Mouse (Mus musculus): ENCODE results near the gene Zfp874b.
"Not testable (repeated sequence)": the region's sequence is repeated elsewhere in the genome, so short reads cannot be mapped to it uniquely, and the experiment has no call there.

Zfp874b gene

GRCm38 (mm10) chr13:67483625-67484423 lies at the start of gene Zfp874b:
Zfp874b (minus strand) TSS chr13:67484258.
- peak; percentile 74 to 79 for DNase-seq (ENCODE audit: low spot score in 2 of 2)

DNA sequence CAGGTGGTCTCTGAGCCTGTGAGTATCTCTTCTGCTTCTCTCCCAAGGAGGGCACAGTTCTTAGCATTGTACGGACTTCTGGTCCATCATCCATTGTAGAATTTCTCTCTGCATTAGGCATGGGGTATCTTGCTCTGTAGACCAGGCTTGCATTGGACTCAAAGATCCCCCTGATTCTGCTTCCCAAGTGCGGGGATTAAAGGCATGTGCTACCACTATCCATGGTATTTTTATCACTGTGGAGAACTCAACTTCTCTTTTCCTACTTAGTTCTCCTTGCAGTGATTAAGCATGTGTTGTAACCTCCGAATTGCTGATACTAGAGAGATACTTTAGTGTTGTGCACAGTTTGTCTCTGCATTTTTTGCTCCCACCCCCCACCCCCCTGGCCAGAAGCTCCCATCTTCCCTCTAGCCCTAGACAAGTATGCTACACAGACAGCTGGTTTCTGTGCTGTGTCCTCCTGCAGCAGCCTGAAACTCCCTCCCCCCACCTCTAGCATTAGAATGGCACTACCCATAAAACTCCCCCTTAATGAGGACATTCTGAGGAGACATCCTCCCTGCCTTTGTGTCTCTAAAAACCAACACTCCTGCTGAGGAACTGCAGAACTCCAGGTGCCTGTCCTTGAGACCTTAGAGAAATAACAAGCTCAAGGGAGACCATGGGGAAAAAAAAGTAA lies 43.1 kb upstream of the Zfp874b start:
- DNase-seq (ENCODE audit: low spot score in 2 of 2), result no peak

GRCm38 (mm10) chr13:67525753-67526410 lies 41.8 kb upstream of the Zfp874b start, which contains the start of the genes Gm26965 and Zfp87:
Gm26965 (minus strand) TSS chr13:67526151.
Zfp87 (minus strand) TSS chr13:67526177.
- DNase-seq (ENCODE audit: low spot score in 2 of 2), result peak; percentile 87 to 89

DNA sequence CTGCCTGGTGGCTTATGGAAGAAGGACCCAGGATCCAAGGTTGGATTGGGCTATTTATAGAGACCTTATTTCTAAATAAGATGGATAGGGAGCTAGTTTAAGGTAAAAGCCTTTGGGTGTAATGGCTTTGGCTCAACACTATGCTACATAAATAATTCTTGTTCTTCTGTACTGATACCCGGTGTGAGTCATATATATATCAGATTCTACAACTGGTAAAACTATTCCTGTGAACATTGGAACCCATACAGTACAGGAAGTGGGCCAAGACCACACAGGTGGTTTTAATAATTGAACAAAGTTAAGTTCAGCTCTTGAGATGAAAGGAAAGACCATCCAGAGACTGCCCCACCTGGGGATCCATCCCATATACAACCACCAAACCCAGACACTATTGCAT lies 16.9 kb upstream of the Zfp874b start:
- DNase-seq (ENCODE audit: low spot score in 2 of 2), result no peak

DNA sequence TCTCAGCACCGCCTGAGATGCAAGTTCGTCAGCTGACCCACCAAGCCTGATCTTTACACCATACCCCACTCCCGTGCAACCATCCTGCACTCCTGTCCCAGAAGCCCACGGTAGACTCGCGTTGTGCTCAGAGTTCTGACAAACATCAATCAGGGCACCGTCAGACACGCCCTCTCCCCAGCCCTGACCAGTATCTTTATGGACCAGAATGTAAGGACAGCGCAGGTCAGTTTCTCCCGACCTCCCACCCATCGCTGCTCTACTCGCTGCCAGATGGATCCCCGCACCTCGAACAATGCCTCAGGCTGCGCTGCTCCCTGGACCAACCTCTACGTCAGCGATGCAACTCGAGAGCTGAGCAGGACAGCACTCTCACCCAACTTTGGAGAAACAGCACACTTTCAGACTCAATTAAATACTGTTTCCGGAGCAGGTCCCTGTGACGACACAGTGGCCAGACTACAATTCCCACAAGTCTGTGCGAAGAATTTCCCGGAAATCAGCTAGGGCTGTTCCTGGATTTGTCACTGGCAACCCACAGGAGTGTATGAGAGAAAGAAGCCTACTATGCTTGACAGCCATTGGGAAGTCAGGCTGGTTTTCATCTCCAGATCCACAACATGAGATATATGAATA lies 16.1 kb upstream of the Zfp874b start, which contains the start of gene Zfp58:
Gene Zfp58 (minus strand): TSS at position 472 of the 636 bp plus-strand sequence.
- peak; percentile 70 to 77 for DNase-seq (ENCODE audit: low spot score in 2 of 2)

- no peak for DNase-seq (ENCODE audit: low spot score in 2 of 2)
Observed at GRCm38 (mm10) chr13:67495631-67496030, 11.6 kb upstream of the Zfp874b start.

GRCm38 (mm10) chr13:67484424-67484811 lies 360 bp upstream of the Zfp874b start:
- DNase-seq (ENCODE audit: low spot score in 2 of 2), result no peak

GRCm38 (mm10) chr13:67481528-67481927 lies 2.5 kb downstream of the Zfp874b start:
- no peak for DNase-seq (ENCODE audit: low spot score in 2 of 2)

- DNase-seq (ENCODE audit: low spot score in 2 of 2), result no peak
Observed at GRCm38 (mm10) chr13:67469274-67469673, 14.8 kb downstream of the Zfp874b start.

DNA sequence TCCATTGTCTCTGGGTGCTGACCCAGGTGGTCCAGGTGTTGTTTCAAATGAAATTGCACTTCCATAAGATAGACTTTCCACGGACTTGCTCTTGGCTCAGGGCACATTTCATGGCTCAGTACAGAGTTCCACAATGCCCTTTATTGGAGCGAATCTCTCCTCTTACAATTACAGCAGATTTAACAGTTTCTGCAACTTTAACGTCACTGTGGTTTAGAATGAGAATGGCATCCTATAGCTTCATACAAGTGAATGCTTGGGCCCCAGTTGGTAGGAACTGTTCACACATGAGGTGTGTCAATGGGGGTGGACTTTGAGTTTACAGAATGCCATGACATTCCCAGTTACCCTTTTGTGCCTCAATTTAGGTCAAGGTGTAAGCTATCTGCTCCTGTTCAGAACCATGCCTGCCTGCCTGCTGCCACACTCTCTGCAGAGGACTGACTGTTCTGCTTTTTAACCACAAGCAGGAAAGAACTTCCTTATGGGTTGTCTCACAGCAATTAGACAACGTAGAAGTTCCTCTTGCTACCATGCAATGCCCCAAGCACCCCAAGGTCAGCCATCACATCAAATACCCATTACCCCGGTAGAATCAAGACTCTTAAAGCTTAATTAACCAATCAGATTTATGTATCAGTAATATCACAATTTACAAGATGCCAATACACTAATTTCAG lies 20.4 kb downstream of the Zfp874b start:
- not testable (repeated sequence) for DNase-seq (ENCODE audit: low spot score in 2 of 2)

DNA sequence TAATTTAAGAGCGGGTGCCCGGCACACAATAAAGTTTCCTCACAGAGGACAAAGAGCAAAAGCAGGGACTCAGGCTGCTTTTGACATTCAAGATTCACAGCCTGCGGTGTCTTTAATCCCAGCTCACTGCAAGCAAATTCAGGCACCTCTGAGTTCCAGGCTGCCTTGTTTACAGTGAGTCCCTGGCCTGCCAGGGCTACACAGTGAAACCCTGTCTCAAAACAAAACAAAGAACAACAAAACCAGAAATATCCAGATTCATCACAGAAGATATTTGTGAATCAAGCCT lies 32.1 kb downstream of the Zfp874b start:
- DNase-seq (ENCODE audit: low spot score in 2 of 2), result peak in 1 of 2 experiments; percentile 6

DNA sequence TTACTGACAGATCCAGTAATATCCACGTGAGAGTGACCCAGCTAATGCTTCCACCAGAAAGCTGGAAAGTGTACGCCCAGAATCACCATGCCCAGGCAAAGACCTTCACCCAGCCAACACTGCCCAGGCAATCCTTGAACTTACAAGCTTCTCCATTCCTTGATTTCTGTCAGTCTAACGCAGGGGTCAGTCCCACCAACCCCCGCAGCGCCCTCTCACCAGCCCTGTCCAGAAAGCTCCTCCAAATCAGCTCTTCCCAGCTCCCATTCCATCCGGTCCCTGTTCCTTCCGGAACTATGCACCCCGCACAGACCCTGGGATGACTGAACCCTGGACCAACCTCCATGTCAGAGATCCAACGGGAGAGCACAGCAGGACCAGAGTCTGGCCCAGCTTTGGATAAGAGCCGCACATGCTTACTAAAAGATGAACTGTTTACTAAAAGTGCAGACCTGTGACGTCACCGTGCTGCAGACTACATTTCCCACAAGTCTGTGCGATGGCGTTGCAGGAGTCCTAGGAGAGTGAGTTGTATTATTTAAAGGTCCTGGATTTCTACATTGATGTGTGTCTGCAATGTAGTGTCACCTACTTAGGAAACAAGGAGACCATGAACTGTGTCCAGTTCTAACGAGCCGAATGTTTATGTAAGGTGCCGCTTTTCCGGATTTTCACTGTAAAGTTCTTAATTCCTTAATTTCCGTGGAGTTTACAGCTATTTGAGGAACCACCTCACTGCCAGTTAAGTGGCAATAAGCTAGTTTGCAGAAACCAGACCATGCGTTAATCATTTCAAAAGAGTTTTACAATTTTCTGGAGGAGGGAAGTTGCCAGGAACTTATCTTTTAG lies 32.7 kb downstream of the Zfp874b start, which contains the start of gene Zfp874a:
Gene Zfp874a (minus strand): TSS at position 453 of the 849 bp plus-strand sequence.
- DNase-seq (ENCODE audit: low spot score in 2 of 2), result peak; percentile 77 to 80

GRCm38 (mm10) chr13:67437095-67437494 lies 47.0 kb downstream of the Zfp874b start:
- not testable (repeated sequence) for DNase-seq (ENCODE audit: low spot score in 2 of 2)

- no peak for DNase-seq (ENCODE audit: low spot score in 2 of 2)
Observed at GRCm38 (mm10) chr13:67428116-67428515, 55.9 kb downstream of the Zfp874b start.

GRCm38 (mm10) chr13:67425699-67426098 lies 58.4 kb downstream of the Zfp874b start:
- DNase-seq (ENCODE audit: low spot score in 2 of 2), result not testable (repeated sequence)

GRCm38 (mm10) chr13:67422532-67422931 lies 61.5 kb downstream of the Zfp874b start:
- not testable (repeated sequence) for DNase-seq (ENCODE audit: low spot score in 2 of 2)
